ENCODE assay signal across 8 mouse cellular contexts in genomic region chr10:80084817-80085487, GRCm38 (mm10). TPM values are rescaled to one million over a fixed set of nuclear protein-coding genes. Genes with fewer than 3 reads are reported as not detected.
DNase-seq lines count a peak whose midpoint lies in the region; ATAC-seq lines count a peak whose summit lies in the region.

No protein-coding gene starts in this region.

- H3K9ac ChIP-seq in heart, embryonic 15.5 days: peak overlapping the region; percentile 34; the same call in 1 of the 2 replicates
- H3K9ac ChIP-seq in lung, embryonic 16.5 days (ENCODE audit: low read length): no peak overlapping the region; the same call in 1 of the 2 replicates

- no peak overlapping the region for H3K4me3 ChIP-seq in brown adipose tissue, adult 24 weeks (ENCODE audit: insufficient read depth, low read depth, low read length)
- H3K4me3 ChIP-seq in heart, embryonic 15.5 days: no peak overlapping the region
- no peak overlapping the region for H3K4me3 ChIP-seq in lung, embryonic 16.5 days (ENCODE audit: low read length)

- 29% methylated on average over 9 of the region's 9 CpGs for WGBS in heart, embryonic 15.5 days
- WGBS in lung, embryonic 16.5 days: 41% methylated on average over 9 of the region's 9 CpGs

- peak; percentile 96 for DNase-seq in heart, adult 11 months
- no peak for DNase-seq in heart, postnatal 25 days (ENCODE audit: low spot score)
- DNase-seq in ovary, adult 18-20 months (ENCODE audit: low spot score): no peak
- DNase-seq in embryo, embryonic 10 days (ENCODE audit: low spot score): no peak
- DNase-seq in gastrocnemius, postnatal 10 days: no peak

- no peaks in the 10 kb centered on the region for H3K9me3 ChIP-seq in heart, embryonic 15.5 days (replicated peaks)
- no peaks in the 10 kb centered on the region for H3K9me3 ChIP-seq in lung, embryonic 16.5 days (ENCODE audit: control insufficient read depth, low read length)

- H3K36me3 ChIP-seq in heart, embryonic 15.5 days: peaks cover 38% of the 10 kb centered on the region
- peaks cover 20% of the 10 kb centered on the region for H3K36me3 ChIP-seq in lung, embryonic 16.5 days (ENCODE audit: control insufficient read depth, insufficient read depth, low read length)

- H3K27ac ChIP-seq in brown adipose tissue, adult 24 weeks (replicated peaks; ENCODE audit: low read depth, low read length): peak overlapping the region; percentile 15; the same call in 1 of the 2 replicates
- H3K27ac ChIP-seq in heart, embryonic 15.5 days: peak overlapping the region; percentile 79
- H3K27ac ChIP-seq in lung, embryonic 16.5 days (ENCODE audit: low read length): peak overlapping the region; percentile 71

- peaks cover 32% of the 10 kb centered on the region for H3K4me1 ChIP-seq in brown adipose tissue, adult 24 weeks (ENCODE audit: control insufficient read depth, insufficient read depth, insufficient read length, low read length)
- peaks cover 39% of the 10 kb centered on the region for H3K4me1 ChIP-seq in heart, embryonic 15.5 days (replicated peaks)
- H3K4me1 ChIP-seq in lung, embryonic 16.5 days (replicated peaks; ENCODE audit: control insufficient read depth, insufficient read depth, low read length): peaks cover 25% of the 10 kb centered on the region

- peak; percentile 51 for ATAC-seq in heart, embryonic 15.5 days (replicated peaks; ENCODE audit: insufficient number of reproducible peaks, insufficient read depth, low FRiP score, low read depth)
- peak; percentile 88 for ATAC-seq in lung, embryonic 16.5 days (ENCODE audit: low read depth)

- peak overlapping the region; percentile 27 for H3K4me2 ChIP-seq in heart, embryonic 15.5 days
- H3K4me2 ChIP-seq in lung, embryonic 16.5 days (ENCODE audit: low read depth, low read length): peak overlapping the region; percentile 31

- intact Hi-C loops in heart, postnatal 25 days (cut with DNase I): no loop called here

- H3K27me3 ChIP-seq in heart, embryonic 15.5 days: no peaks in the 10 kb centered on the region
- no peaks in the 10 kb centered on the region for H3K27me3 ChIP-seq in lung, embryonic 16.5 days (ENCODE audit: control insufficient read depth, insufficient read depth, low read depth, low read length)

RNA-seq across cellular contexts. Expression of gene Sbno2, which starts 20.4 kb away (rescaled TPM):
- 10 to 100 TPM; 11.0 to 11.6 TPM for total RNA-seq in heart, postnatal 25 days (2021)
- 14.3 and 16.2 TPM in 2 replicates for polyA plus RNA-seq in brown adipose tissue, adult 24 weeks (2012; ENCODE audit: insufficient read depth, insufficient read length, missing spikeins)
- polyA plus RNA-seq in heart, embryonic 15.5 days (2015; fragmentation: Nextera tagmentation; extraction: Ambion mirVana): 8.3 and 13.9 TPM in 2 replicates
- polyA plus RNA-seq in lung, embryonic 16.5 days (2015; fragmentation: Nextera tagmentation; extraction: Ambion mirVana): 18.7 and 19.1 TPM in 2 replicates
- 10 to 100 TPM in 1 of 2 experiments, 1 to 10 TPM in 1; 7.7 to 11.6 TPM for total RNA-seq in gastrocnemius, postnatal 10 days (2021)

RNA-seq across cellular contexts. Expression of gene Stk11, which starts 30.7 kb away (rescaled TPM):
- 100 to 1,000 TPM; 133 to 138 TPM for total RNA-seq in heart, postnatal 25 days (2021)
- 113 and 121 TPM in 2 replicates for polyA plus RNA-seq in brown adipose tissue, adult 24 weeks (2012; ENCODE audit: insufficient read depth, insufficient read length, missing spikeins)
- 10.0 and 14.2 TPM in 2 replicates for polyA plus RNA-seq in heart, embryonic 15.5 days (2015; fragmentation: Nextera tagmentation; extraction: Ambion mirVana)
- polyA plus RNA-seq in lung, embryonic 16.5 days (2015; fragmentation: Nextera tagmentation; extraction: Ambion mirVana): 18.6 and 23.3 TPM in 2 replicates
- total RNA-seq in gastrocnemius, postnatal 10 days (2021): 100 to 1,000 TPM; 105 to 110 TPM

RNA-seq across cellular contexts. Expression of gene Gpx4, which starts 38.0 kb away (rescaled TPM):
- total RNA-seq in heart, postnatal 25 days (2021): 100 to 1,000 TPM; 691 to 812 TPM
- polyA plus RNA-seq in brown adipose tissue, adult 24 weeks (2012; ENCODE audit: insufficient read depth, insufficient read length, missing spikeins): 2,282 and 3,621 TPM in 2 replicates
- polyA plus RNA-seq in heart, embryonic 15.5 days (2015; fragmentation: Nextera tagmentation; extraction: Ambion mirVana): 628 and 658 TPM in 2 replicates
- 554 and 585 TPM in 2 replicates for polyA plus RNA-seq in lung, embryonic 16.5 days (2015; fragmentation: Nextera tagmentation; extraction: Ambion mirVana)
- 100 to 1,000 TPM; 380 to 398 TPM for total RNA-seq in gastrocnemius, postnatal 10 days (2021)

RNA-seq across cellular contexts. Expression of gene Polr2e, which starts 45.4 kb away (rescaled TPM):
- total RNA-seq in heart, postnatal 25 days (2021): 10 to 100 TPM; 79.3 to 81.2 TPM
- 78.3 and 85.8 TPM in 2 replicates for polyA plus RNA-seq in brown adipose tissue, adult 24 weeks (2012; ENCODE audit: insufficient read depth, insufficient read length, missing spikeins)
- 115 and 136 TPM in 2 replicates for polyA plus RNA-seq in heart, embryonic 15.5 days (2015; fragmentation: Nextera tagmentation; extraction: Ambion mirVana)
- polyA plus RNA-seq in lung, embryonic 16.5 days (2015; fragmentation: Nextera tagmentation; extraction: Ambion mirVana): 194 and 210 TPM in 2 replicates
- total RNA-seq in gastrocnemius, postnatal 10 days (2021): 10 to 100 TPM; 62.1 to 62.7 TPM

RNA-seq across cellular contexts. Expression of gene Atp5d, which starts 53.5 kb away (rescaled TPM):
- 1,000 to 10,000 TPM; 1,252 to 1,264 TPM for total RNA-seq in heart, postnatal 25 days (2021)
- polyA plus RNA-seq in brown adipose tissue, adult 24 weeks (2012; ENCODE audit: insufficient read depth, insufficient read length, missing spikeins): 1,146 and 1,395 TPM in 2 replicates
- 861 and 962 TPM in 2 replicates for polyA plus RNA-seq in heart, embryonic 15.5 days (2015; fragmentation: Nextera tagmentation; extraction: Ambion mirVana)
- polyA plus RNA-seq in lung, embryonic 16.5 days (2015; fragmentation: Nextera tagmentation; extraction: Ambion mirVana): 534 and 552 TPM in 2 replicates
- 100 to 1,000 TPM; 576 to 659 TPM for total RNA-seq in gastrocnemius, postnatal 10 days (2021)

Comparison
In these comparisons a context has a peak if more than half of its experiments do, and no peak if none do; other contexts are left out.
1. H3K27ac ChIP-seq: peak in every context shown above with its lines; median percentile 79 in heart, embryonic 15.5 days; 71 in lung, embryonic 16.5 days; 15 in brown adipose tissue, adult 24 weeks.